Mouse (Mus musculus) megakaryocyte, adult 5-6 weeks (primary cell): ENCODE data around the gene Zswim9. TPM values are rescaled to one million over a fixed set of nuclear protein-coding genes. Genes with fewer than 3 reads are reported as not detected.

ENCODE experiments used
- ATAC-seq: 2 replicates; pipeline ENCODE4 v1.8.0; 2016; ENCODE audit warnings: mild to moderate bottlenecking, inconsistent platforms; ENCODE audit not compliant: poor library complexity, severe bottlenecking
- total RNA-seq, 2 experiments: library from RNA; stranded (forward) in 1 of 2; stranded (reverse) in 1 of 2; fragments of 153-499, 151-499 nt in 1 of 2; fragments of 221-1000, 200-1000 nt in 1 of 2; gene quantifications; 2 replicates each; pipeline versions ENCODE4 v1.2.3 to v1.2.4; 2015 to 2017

Zswim9 gene
- total RNA-seq, 2 experiments from 2014 or later = 2.1 to 2.2 TPM

DNA sequence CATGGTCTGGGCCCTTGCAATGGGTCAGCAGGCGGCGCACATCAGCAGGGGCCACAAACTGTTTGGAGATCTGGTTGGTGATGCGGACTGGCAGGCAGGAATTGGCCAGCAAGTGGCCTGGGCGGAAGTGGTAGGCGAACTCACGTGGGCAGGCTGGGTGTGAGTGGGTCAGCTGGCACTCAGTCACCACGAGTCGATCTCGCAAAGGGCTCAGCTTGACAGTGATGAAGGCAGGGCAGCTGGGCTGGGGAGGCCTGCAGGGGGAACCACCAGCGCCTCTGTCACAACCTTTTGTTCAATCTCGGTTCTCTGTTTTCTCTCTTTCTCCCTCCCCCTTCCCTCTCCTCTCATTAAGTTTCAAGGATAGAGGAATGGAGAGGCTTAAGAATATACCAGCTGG is 9.1 kb downstream of the Zswim9 start:
- no peak for ATAC-seq

GRCm38 (mm10) chr7:13268749-13269260 is 9.7 kb downstream of the Zswim9 start:
- ATAC-seq = no peak

DNA sequence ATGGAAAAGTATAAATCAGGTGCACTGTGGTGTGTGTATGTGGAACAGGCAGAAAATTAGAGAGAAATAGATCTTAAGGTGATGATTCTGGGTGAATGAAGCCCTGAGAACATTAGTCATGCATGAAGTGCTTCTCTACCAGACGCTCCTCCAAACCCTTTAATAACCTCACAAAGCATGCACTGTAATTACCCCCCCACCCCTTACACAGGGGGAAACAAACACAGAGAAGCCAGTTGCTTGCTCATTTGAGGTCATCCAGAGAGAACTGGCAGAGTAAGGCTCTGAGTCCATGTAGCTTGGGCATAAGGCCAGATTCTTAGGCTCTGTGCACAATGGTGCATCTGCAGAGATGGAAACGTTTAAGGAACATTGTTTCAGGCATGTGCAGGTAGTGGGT is 14.1 kb downstream of the Zswim9 start:
- no peak for ATAC-seq

DNA sequence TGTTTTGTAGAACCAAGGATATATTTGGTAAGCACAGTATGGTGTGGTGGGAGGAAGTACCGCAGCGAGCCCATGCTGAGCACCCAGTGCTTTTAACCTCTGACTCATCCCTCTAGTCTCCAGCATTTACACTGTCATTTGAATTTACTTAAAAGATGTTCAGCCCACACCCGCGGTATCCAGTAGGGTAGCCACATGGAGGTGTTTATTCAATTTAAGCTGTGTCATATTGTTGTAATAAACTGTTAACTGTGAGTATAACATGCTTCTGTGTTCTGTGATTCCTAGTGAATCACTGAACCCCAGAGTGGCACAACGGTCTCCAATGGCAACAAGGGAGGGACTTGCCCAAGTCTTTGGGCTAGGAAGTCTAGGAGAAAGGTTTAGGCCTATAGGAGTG is 14.7 kb downstream of the Zswim9 start:
- ATAC-seq = no peak

DNA sequence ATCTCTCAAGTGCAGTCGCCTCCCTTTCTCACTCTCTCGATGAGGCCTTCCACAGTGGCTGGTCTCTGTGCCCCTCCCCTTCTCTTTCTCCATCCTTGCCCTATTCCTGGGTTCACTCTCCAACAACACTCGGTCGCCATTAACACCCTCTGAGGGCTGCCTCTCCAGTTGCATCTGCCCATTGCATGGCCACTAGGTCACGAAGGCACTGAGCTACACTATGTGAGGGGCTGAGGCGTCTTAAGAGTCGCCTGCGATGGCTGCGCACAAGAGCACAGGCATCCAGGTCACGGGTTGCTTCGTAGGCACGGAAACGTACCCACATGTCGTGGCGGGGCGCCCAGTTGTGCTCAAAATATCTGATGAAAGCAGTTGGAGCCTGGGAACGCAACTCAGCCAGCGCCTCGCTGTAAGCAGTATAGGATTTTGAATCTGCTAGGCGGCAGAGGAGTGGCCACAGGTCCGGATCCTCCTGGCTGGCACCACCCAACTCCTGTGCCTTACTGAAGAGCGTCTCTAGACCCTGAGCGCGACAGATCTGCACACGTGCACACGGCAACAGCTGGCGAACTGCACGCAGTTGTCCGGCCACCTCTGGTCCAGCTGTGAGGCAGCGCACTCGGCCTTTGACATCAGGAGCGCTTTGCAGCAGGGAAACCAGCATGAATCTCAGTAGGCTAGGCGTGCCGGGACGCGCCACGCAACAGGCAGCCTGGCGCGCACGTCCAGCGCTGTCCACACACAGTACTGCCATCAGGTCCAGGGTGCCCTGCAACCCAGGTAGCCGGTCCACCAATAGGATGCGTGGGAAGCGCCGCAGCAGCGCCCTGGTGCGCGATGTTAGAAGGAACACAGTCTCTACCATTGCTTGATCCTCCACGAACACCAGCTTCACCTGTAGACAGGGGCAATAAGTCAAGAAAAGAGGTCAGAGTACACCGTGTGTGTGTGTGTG is 17.5 kb downstream of the Zswim9 start:
- no peak for ATAC-seq

DNA sequence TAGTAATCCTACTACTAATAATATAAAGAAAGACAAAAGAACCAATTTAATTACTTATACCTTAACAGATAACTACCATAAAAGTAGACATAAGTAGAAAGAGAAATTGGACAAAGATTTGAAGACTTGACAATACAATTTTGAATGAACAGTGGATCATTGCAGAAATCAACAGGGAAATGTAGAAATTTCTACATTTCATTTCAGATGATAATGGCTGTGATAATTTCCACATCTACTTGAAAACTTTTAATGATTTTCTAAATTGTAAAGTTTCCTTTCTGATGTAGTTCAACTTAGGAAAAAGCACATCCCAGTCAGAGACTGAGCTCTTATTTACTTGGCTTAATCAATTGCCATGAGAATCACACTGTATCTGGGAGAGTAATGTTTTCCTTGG is 65.8 kb downstream of the Zswim9 start, which contains the start of gene Vmn1r89:
Vmn1r89 (plus strand) TSS at position 301 of the 400 bp plus-strand sequence.
- no peak for ATAC-seq

Other genes with a start within 250 kb of the Zswim9 start
- 239 and 269 TPM in 2 replicates for gene Chmp2a, start 243.9 kb downstream of the Zswim9 start, total RNA-seq (2015)
- 272 and 348 TPM in 2 replicates for gene Chmp2a, start 243.9 kb downstream of the Zswim9 start, total RNA-seq (2017)
- 92.1 and 97.9 TPM in 2 replicates for gene Ube2m, start 240.4 kb downstream of the Zswim9 start, total RNA-seq (2015)
- 86.1 and 101 TPM in 2 replicates for gene Ube2m, start 240.4 kb downstream of the Zswim9 start, total RNA-seq (2017)
- 0.16 and 0.52 TPM in 2 replicates for gene Mzf1, start 224.0 kb downstream of the Zswim9 start, total RNA-seq (2015)
- 0.29 and 0.45 TPM in 2 replicates for gene Mzf1, start 224.0 kb downstream of the Zswim9 start, total RNA-seq (2017)
- gene Vmn1r85, start 183.5 kb downstream of the Zswim9 start, total RNA-seq (2015) = not detected in 2 replicates
- not detected in 2 replicates for gene Vmn1r85, start 183.5 kb downstream of the Zswim9 start, total RNA-seq (2017)
- not detected in 2 replicates for gene Vmn1r86, start 158.8 kb downstream of the Zswim9 start, total RNA-seq (2015)
- not detected in 2 replicates for gene Vmn1r86, start 158.8 kb downstream of the Zswim9 start, total RNA-seq (2017)
- not detected in 2 replicates for gene Vmn1r87, start 138.6 kb downstream of the Zswim9 start, total RNA-seq (2015)
- not detected in 2 replicates for gene Vmn1r87, start 138.6 kb downstream of the Zswim9 start, total RNA-seq (2017)
- gene Vmn1r88, start 119.2 kb downstream of the Zswim9 start, total RNA-seq (2015) = not detected in 2 replicates
- gene Vmn1r88, start 119.2 kb downstream of the Zswim9 start, total RNA-seq (2017) = not detected in 2 replicates
- gene Vmn1r89, start 65.7 kb downstream of the Zswim9 start, total RNA-seq (2015) = not detected in 2 replicates
- gene Vmn1r89, start 65.7 kb downstream of the Zswim9 start, total RNA-seq (2017) = not detected in 2 replicates
- 82.6 and 86.7 TPM in 2 replicates for gene Lig1, start 1.4 kb downstream of the Zswim9 start, total RNA-seq (2015)
- gene Lig1, start 1.4 kb downstream of the Zswim9 start, total RNA-seq (2017) = 53.5 and 74.3 TPM in 2 replicates
- gene Pla2g4c, start 45.9 kb upstream of the Zswim9 start, total RNA-seq (2015) = 0.34 and 0.62 TPM in 2 replicates
- 0.26 and 1.2 TPM in 2 replicates for gene Pla2g4c, start 45.9 kb upstream of the Zswim9 start, total RNA-seq (2017)
- gene Cabp5, start 119.4 kb upstream of the Zswim9 start, total RNA-seq (2015) = not detected in 2 replicates
- not detected in 2 replicates for gene Cabp5, start 119.4 kb upstream of the Zswim9 start, total RNA-seq (2017)
- gene Bsph1, start 172.1 kb upstream of the Zswim9 start, total RNA-seq (2015) = not detected in 2 replicates
- not detected in 2 replicates for gene Bsph1, start 172.1 kb upstream of the Zswim9 start, total RNA-seq (2017)